21 mouse cellular contexts compared by ENCODE assay signal in the genomic region with DNA sequence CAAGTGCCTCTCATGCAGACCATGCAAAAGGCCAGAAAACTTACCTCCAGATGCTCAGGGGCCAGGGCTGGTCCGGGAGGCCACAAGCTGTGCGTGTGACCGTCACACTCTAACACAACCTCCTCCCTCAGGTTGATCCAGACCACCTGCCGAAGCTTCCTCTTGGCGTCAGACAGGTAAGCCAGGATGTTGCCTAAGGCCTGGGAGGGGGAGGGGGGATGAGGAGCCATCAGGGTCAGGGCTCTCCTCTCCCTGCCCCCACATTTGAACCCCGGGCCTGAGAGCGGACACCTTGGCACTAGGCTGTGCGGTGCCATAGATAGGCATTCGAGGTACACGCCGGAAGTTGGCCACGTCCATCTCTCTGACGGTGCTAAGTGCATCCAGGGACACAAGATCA. TPM values are rescaled to one million over a fixed set of nuclear protein-coding genes. Genes with fewer than 3 reads are reported as not detected.
"Had no signal": no experiment of that assay in that cellular context is flagged by ENCODE, and none has a peak within 500 bp of the region (broad histone marks: within the 10 kb centered on the region; RNA-seq: fewer than 3 reads in every experiment).

No protein-coding gene starts in this region.

- DNase-seq: cerebellum, adult 8-10 months; cerebellum, adult 9-10 months; cerebellum, adult 9-11 months; cerebellum, postnatal 10 days; cerebellum, postnatal 14 days; cerebellum, postnatal 25 days; cerebellum, postnatal 36 days; embryo, embryonic 11 days; forebrain, postnatal 0 days; gastrocnemius, adult 2 months; gastrocnemius, postnatal 10 days; gastrocnemius, postnatal 14 days; gastrocnemius, postnatal 25 days; gastrocnemius, postnatal 36 days; heart, adult 18-20 months; heart, adult 2 months had no signal

RNA-seq across cellular contexts. Expression of a gene that starts 40.6 kb away (rescaled TPM):
- total RNA-seq: granulocyte monocyte progenitor cell, adult 5-6 weeks had no signal

RNA-seq across cellular contexts. Expression of a gene that starts 45.1 kb away (rescaled TPM):
- total RNA-seq: common myeloid progenitor, adult 5-6 weeks; forebrain, postnatal 0 days; gastrocnemius, adult 18-20 months; gastrocnemius, adult 2 months; gastrocnemius, adult 8-10 months; gastrocnemius, postnatal 10 days; gastrocnemius, postnatal 14 days; gastrocnemius, postnatal 25 days; gastrocnemius, postnatal 36 days; gastrocnemius, postnatal 4 days; granulocyte monocyte progenitor cell, adult 5-6 weeks had no signal
